Mouse (Mus musculus) spleen, adult 2 months (tissue): ENCODE measurements around the gene Bbs9.

Experiments
- CTCF ChIP-seq: fragments of 200-500 bp; IDR thresholded peaks from 2 replicates; pipeline ENCODE4 v1.5.1; 2011; ENCODE audit warnings: mild to moderate bottlenecking, inconsistent platforms; ENCODE audit not compliant: insufficient read depth, insufficient read length, insufficient replicate concordance; ENCODE audit errors: extremely low read depth
- POLR2A ChIP-seq: fragments of 200-500 bp; IDR thresholded peaks from 2 replicates; pipeline ENCODE4 v1.6.1; 2011; ENCODE audit warnings: low read depth, low read length, inconsistent platforms

DNA sequence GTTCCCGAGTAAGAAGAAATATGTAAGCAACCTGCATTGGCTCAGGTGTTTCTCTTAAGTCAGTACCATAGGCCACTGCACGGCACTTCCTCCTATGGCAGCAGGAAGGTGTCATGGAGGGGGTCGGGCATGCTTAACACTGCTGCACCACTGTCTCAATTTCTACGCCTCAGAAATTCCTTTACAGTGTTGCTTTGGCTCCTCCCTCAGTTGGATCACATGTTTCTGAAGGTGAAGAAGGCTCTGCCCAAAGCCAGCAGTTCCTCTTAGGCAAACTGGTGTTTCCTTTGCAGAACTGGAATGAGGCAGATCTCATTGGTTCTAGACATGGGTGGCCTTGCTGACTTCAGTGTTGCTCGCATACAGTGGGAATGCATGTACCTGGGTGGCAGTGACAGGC lies 332.2 kb downstream of the Bbs9 start:
- TF ChIP-seq CTCF (no peak), POLR2A (no peak)
